Mouse (Mus musculus) limb, embryonic 10.5 days (tissue): ENCODE data around the gene Pak4. TPM values are rescaled to one million over a fixed set of nuclear protein-coding genes. Genes with fewer than 3 reads are reported as not detected.
"Not testable (repeated sequence)": the region's sequence is repeated elsewhere in the genome, so short reads cannot be mapped to it uniquely, and the experiment has no call there.

Experiments
- DNase-seq: peaks from one replicate; pipeline ENCODE4 v3.0.0-alpha.2; 2017; ENCODE audit warnings: low spot score
- H3K27ac ChIP-seq: fragments of 300-500 bp; sonication (generic); 2 replicates; pipeline ENCODE4 v1.5.1; 2016; ENCODE audit warnings: mild to moderate bottlenecking
- H3K27me3 ChIP-seq: fragments of 300-500 bp; sonication (generic); 2 replicates; pipeline ENCODE4 v1.6.1; 2016; ENCODE audit warnings: low read depth, mild to moderate bottlenecking; ENCODE audit not compliant: poor library complexity, severe bottlenecking
- H3K36me3 ChIP-seq: fragments of 300-500 bp; sonication (generic); 2 replicates; pipeline ENCODE4 v1.6.1; 2016; ENCODE audit warnings: mild to moderate bottlenecking, moderate library complexity
- H3K4me1 ChIP-seq: fragments of 300-500 bp; sonication (generic); 2 replicates; pipeline ENCODE4 v1.6.1; 2016
- H3K4me3 ChIP-seq: fragments of 300-500 bp; sonication (generic); 2 replicates; pipeline ENCODE4 v1.5.1; 2016; ENCODE audit warnings: mild to moderate bottlenecking, moderate library complexity
- H3K9me3 ChIP-seq: fragments of 300-500 bp; sonication (generic); replicated peaks from 2 replicates; pipeline ENCODE4 v1.6.1; 2016; ENCODE audit warnings: mild to moderate bottlenecking
- WGBS: fragments of 180-500 bp; shearing (Covaris S2); methylation state at CpG from one replicate; pipeline ENCODE4 v1.1.7; 2016; 5-methylcytosine and 5-hydroxymethylcytosine counted together
- polyA plus RNA-seq: library from polyadenylated mRNA; unstranded; fragments of >200 nt; fragmentation: Nextera tagmentation; extraction: Ambion mirVana; gene quantifications from 2 replicates; pipeline ENCODE4 v1.2.1, GENCODE M21; 2016

The Pak4 gene
- 64.9 and 69.8 TPM in 2 replicates for polyA plus RNA-seq

- under 1% methylated on average over 66 of the region's 66 CpGs for WGBS
- H3K27me3 ChIP-seq: no peaks in the 10 kb centered on the region
- H3K27ac ChIP-seq: peak within 1 kb of the TSS; percentile 92
- H3K9me3 ChIP-seq: no peaks in the 10 kb centered on the region
- peak; percentile 99 for DNase-seq
- peaks cover 11% of the 10 kb centered on the region for H3K36me3 ChIP-seq
- peak within 1 kb of the TSS; percentile 80 for H3K4me3 ChIP-seq
- H3K4me1 ChIP-seq: peaks cover 34% of the 10 kb centered on the region
Observed at GRCm38 (mm10) chr7:28597642-28598446, at the start of gene Pak4, which contains the start of gene Samd4b. Gene Pak4, minus strand, starts transcription at chr7:28598185. Gene Samd4b, minus strand, starts transcription at chr7:28598144.

GRCm38 (mm10) chr7:28647016-28647415 is 49.0 kb upstream of the Pak4 start:
- no peaks in the 10 kb centered on the region for H3K27me3 ChIP-seq
- no peak overlapping the region for H3K27ac ChIP-seq
- 61% methylated on average over 7 of the region's 7 CpGs for WGBS
- DNase-seq: no peak
- H3K36me3 ChIP-seq: no peaks in the 10 kb centered on the region
- no peaks in the 10 kb centered on the region for H3K4me1 ChIP-seq
- no peaks in the 10 kb centered on the region for H3K9me3 ChIP-seq
- H3K4me3 ChIP-seq: no peak overlapping the region

- no peaks in the 10 kb centered on the region for H3K27me3 ChIP-seq
- no peak for DNase-seq
- WGBS: 85% methylated on average over 2 of the region's 2 CpGs
- H3K27ac ChIP-seq: no peak overlapping the region
- no peaks in the 10 kb centered on the region for H3K9me3 ChIP-seq
- H3K36me3 ChIP-seq: no peaks in the 10 kb centered on the region
- H3K4me3 ChIP-seq: no peak overlapping the region
- no peaks in the 10 kb centered on the region for H3K4me1 ChIP-seq
Observed at GRCm38 (mm10) chr7:28645947-28646475, 48.0 kb upstream of the Pak4 start.

- no peaks in the 10 kb centered on the region for H3K36me3 ChIP-seq
- WGBS: 72% methylated on average over 6 of the region's 6 CpGs
- H3K27ac ChIP-seq: no peak overlapping the region
- no peak for DNase-seq
- H3K9me3 ChIP-seq: no peaks in the 10 kb centered on the region
- no peaks in the 10 kb centered on the region for H3K27me3 ChIP-seq
- no peak overlapping the region for H3K4me3 ChIP-seq
- no peaks in the 10 kb centered on the region for H3K4me1 ChIP-seq
Observed at GRCm38 (mm10) chr7:28645366-28645765, 47.4 kb upstream of the Pak4 start.

GRCm38 (mm10) chr7:28641546-28641945 is 43.6 kb upstream of the Pak4 start:
- Histone ChIP-seq H3K36me3 (no peaks in the 10 kb centered on the region), H3K27ac (no peak overlapping the region), H3K27me3 (no peaks in the 10 kb centered on the region), H3K4me1 (peaks cover 7% of the 10 kb centered on the region; the same call in 1 of the 2 replicates), H3K4me3 (no peak overlapping the region), H3K9me3 (no peaks in the 10 kb centered on the region)
- 61% methylated on average over 8 of the region's 8 CpGs for WGBS
- DNase-seq: no peak

- H3K27ac ChIP-seq: no peak overlapping the region
- H3K9me3 ChIP-seq: no peaks in the 10 kb centered on the region
- DNase-seq: no peak
- peaks cover 7% of the 10 kb centered on the region; the same call in 1 of the 2 replicates for H3K4me1 ChIP-seq
- H3K27me3 ChIP-seq: peaks cover 7% of the 10 kb centered on the region
- 16% methylated on average over 8 of the region's 8 CpGs for WGBS
- no peak overlapping the region for H3K4me3 ChIP-seq
- no peaks in the 10 kb centered on the region for H3K36me3 ChIP-seq
Observed at GRCm38 (mm10) chr7:28637511-28637910, 39.5 kb upstream of the Pak4 start.

DNA sequence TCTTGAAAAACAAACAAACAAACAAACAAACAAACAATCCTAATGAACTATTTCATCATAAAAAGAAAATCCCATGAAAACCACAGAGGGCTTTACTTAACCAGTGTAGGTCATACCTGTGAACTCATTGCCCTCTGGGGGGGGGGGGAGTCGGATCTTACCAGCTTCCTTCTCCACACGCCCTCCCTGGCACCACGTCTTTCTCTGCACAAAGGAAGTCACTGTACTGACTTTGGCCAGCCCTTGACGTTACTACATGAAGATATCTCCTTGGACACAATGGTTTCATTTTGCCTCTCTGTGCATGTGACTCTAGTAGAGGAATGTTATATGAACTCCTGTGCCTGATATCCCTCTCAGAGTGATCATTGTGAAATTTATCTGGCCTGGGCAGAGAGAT is 36.1 kb upstream of the Pak4 start:
- DNase-seq: no peak
- no peak overlapping the region for H3K27ac ChIP-seq
- H3K4me3 ChIP-seq: no peak overlapping the region
- H3K27me3 ChIP-seq: peaks cover 41% of the 10 kb centered on the region
- H3K4me1 ChIP-seq: peaks cover 14% of the 10 kb centered on the region
- H3K9me3 ChIP-seq: no peaks in the 10 kb centered on the region
- 76% methylated on average over 4 of the region's 4 CpGs for WGBS
- no peaks in the 10 kb centered on the region for H3K36me3 ChIP-seq

DNA sequence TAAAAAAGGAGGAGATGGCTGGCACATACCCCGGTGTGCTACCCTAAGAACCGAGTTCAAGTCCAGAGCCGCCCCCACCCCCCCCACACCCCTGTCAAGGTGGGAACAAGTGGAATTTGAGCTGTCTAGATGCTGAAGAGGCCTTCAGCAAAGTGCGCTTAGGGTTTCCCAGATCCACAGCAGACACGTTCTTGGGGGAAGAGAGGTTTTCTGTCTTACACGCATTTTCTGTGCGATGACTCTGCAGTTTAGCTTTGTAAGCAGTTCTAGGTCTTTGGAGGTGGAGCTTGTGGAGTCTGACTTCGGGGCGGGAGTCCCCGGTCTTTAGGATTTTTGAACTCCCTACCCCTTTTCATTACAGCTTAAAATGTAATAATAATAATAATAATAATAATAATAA is 33.1 kb upstream of the Pak4 start, which contains the start of gene Acp7:
Acp7 (minus strand) TSS at position 260 of the 400 bp plus-strand sequence.
- Histone ChIP-seq H3K27ac (no peak within 1 kb of the TSS), H3K27me3 (peaks cover 54% of the 10 kb centered on the region), H3K4me3 (peak within 1 kb of the TSS; percentile 27), H3K36me3 (no peaks in the 10 kb centered on the region), H3K9me3 (no peaks in the 10 kb centered on the region), H3K4me1 (peaks cover 7% of the 10 kb centered on the region)
- WGBS: 27% methylated on average over 10 of the region's 10 CpGs
- no peak for DNase-seq

- no peak for DNase-seq
- WGBS: 84% methylated on average over 5 of the region's 5 CpGs
- H3K27ac ChIP-seq: no peak overlapping the region
Observed at GRCm38 (mm10) chr7:28624791-28625190, 26.8 kb upstream of the Pak4 start.

GRCm38 (mm10) chr7:28619098-28619715 is 21.2 kb upstream of the Pak4 start:
- H3K4me1 ChIP-seq: peaks cover 6% of the 10 kb centered on the region
- 53% methylated on average over 9 of the region's 9 CpGs for WGBS
- no peak overlapping the region for H3K4me3 ChIP-seq
- peak overlapping the region; percentile 1; the same call in 1 of the 2 replicates for H3K27ac ChIP-seq
- H3K9me3 ChIP-seq: no peaks in the 10 kb centered on the region
- H3K27me3 ChIP-seq: no peaks in the 10 kb centered on the region
- H3K36me3 ChIP-seq: no peaks in the 10 kb centered on the region
- DNase-seq: no peak

More at GRCm38 (mm10) chr7:28624791-28625190, 26.8 kb upstream of the Pak4 start:
- Histone ChIP-seq H3K9me3 (no peaks in the 10 kb centered on the region), H3K36me3 (no peaks in the 10 kb centered on the region), H3K27me3 (peaks cover 19% of the 10 kb centered on the region), H3K4me3 (no peak overlapping the region), H3K4me1 (no peaks in the 10 kb centered on the region)

- no peaks in the 10 kb centered on the region for H3K36me3 ChIP-seq
- no peak overlapping the region for H3K27ac ChIP-seq
- 90% methylated on average over 8 of the region's 8 CpGs for WGBS
- DNase-seq: no peak
- H3K4me3 ChIP-seq: no peak overlapping the region
- H3K27me3 ChIP-seq: no peaks in the 10 kb centered on the region
- no peaks in the 10 kb centered on the region for H3K9me3 ChIP-seq
- H3K4me1 ChIP-seq: no peaks in the 10 kb centered on the region; the same call in 1 of the 2 replicates
Observed at GRCm38 (mm10) chr7:28605951-28606350, 8.0 kb upstream of the Pak4 start.

DNA sequence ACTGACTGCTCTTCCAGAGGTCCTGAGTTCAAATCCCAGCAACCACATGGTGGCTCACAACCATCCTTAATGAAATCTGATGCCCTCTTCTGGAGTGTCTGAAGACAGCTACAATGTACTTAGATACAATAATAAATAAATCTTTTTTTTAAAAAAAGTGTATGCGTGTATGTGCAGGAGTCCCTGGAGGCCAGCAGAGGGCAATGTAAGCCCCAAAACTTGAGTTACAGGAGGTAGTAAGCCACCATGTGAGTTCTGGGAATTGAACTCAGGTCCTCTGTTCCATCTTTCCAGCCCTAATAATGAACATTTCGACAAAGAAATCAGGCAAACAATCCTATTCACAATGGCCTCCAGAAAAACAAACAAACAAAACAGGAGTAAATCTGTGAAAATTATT is 5.8 kb upstream of the Pak4 start:
- DNase-seq, H3K9me3 ChIP-seq, H3K27ac ChIP-seq, H3K4me3 ChIP-seq, H3K4me1 ChIP-seq, H3K27me3 ChIP-seq, H3K36me3 ChIP-seq: not testable (repeated sequence)
- 88% methylated on average over 2 of the region's 2 CpGs for WGBS

DNA sequence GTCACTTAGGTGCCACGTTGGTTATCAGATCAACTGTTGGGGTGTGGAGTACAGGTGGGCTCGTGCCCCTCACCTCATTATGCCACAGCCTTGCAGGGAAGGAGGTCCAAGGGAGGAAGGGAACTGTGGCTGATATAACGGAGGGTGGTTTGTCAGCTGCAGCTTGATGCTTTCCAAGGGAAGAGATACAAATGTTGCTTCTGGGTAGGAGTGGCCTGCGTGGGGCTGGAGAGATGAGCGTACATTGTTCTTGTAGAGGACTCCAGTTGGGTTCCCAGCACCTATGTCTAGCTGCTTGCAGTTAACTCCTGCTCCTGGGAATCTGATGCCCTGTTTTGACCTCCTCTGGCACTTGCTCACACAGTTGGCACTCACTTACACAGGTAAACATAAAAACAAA is 5.2 kb upstream of the Pak4 start:
- 78% methylated on average over 5 of the region's 5 CpGs for WGBS
- no peaks in the 10 kb centered on the region for H3K27me3 ChIP-seq

More for the DNA sequence above, 5.2 kb upstream of the Pak4 start:
- Histone ChIP-seq H3K36me3 (no peaks in the 10 kb centered on the region), H3K9me3 (no peaks in the 10 kb centered on the region), H3K27ac (no peak overlapping the region), H3K4me3 (no peak overlapping the region), H3K4me1 (no peaks in the 10 kb centered on the region)
- no peak for DNase-seq
